Mouse (Mus musculus) liver, embryonic 11.5 days (tissue): ENCODE measurements around the gene Shox2. TPM values are rescaled to one million over a fixed set of nuclear protein-coding genes. Genes with fewer than 3 reads are reported as not detected.
A peak's percentile ranks its signal among the peaks of the same experiment; 100 is the strongest.

ENCODE experiments used
- ATAC-seq: fragments of 200-750 bp; cut with Nextera tagmentation; replicated peaks from 2 replicates; pipeline ENCODE4 v1.8.0; 2017; ENCODE audit warnings: moderate number of reproducible peaks, mild to moderate bottlenecking, moderate TSS enrichment, moderate library complexity; ENCODE audit not compliant: low FRiP score
- DNase-seq: peaks from one replicate; pipeline ENCODE4 v3.0.0-alpha.2; 2017; ENCODE audit warnings: low spot score
- H3K27ac ChIP-seq: fragments of 300-500 bp; sonication (generic); 2 replicates; pipeline ENCODE4 v1.5.1; 2014; ENCODE audit warnings: mild to moderate bottlenecking, low read depth, low read length, control low read depth
- H3K27me3 ChIP-seq: fragments of 300-500 bp; sonication (generic); replicated peaks from 2 replicates; pipeline ENCODE4 v1.6.1; 2014; ENCODE audit warnings: low read length, mixed read lengths; ENCODE audit not compliant: control insufficient read depth, insufficient read depth
- H3K36me3 ChIP-seq: fragments of 300-500 bp; sonication (generic); 2 replicates; pipeline ENCODE4 v1.6.1; 2014; ENCODE audit warnings: mild to moderate bottlenecking, low read length, moderate library complexity, mixed read lengths; ENCODE audit not compliant: control insufficient read depth, insufficient read depth
- H3K4me1 ChIP-seq: fragments of 300-500 bp; sonication (generic); replicated peaks from 2 replicates; pipeline ENCODE4 v1.6.1; 2014; ENCODE audit warnings: low read length, mixed read lengths; ENCODE audit not compliant: control insufficient read depth, insufficient read depth
- H3K4me2 ChIP-seq: fragments of 300-500 bp; sonication (generic); 2 replicates; pipeline ENCODE4 v1.6.1; 2014; ENCODE audit warnings: mild to moderate bottlenecking, control low read depth, moderate library complexity
- H3K4me3 ChIP-seq: fragments of 300-500 bp; sonication (generic); 2 replicates; pipeline ENCODE4 v1.5.1; 2014; ENCODE audit warnings: low read depth, low read length, control low read depth
- H3K9ac ChIP-seq: fragments of 300-500 bp; sonication (generic); 2 replicates; pipeline ENCODE4 v1.6.1; 2014; ENCODE audit warnings: low read depth, low read length, control low read depth
- H3K9me3 ChIP-seq: fragments of 300-500 bp; sonication (generic); 2 replicates; pipeline ENCODE4 v1.6.1; 2016; ENCODE audit warnings: low read length, inconsistent platforms, mixed read lengths; ENCODE audit not compliant: control insufficient read depth
- WGBS: fragments of 180-500 bp; shearing (Covaris S2); extraction: QIAGEN DNeasy Blood & Tissue Kit; methylation state at CpG from one replicate; pipeline ENCODE4 v1.1.7; 2014; 5-methylcytosine and 5-hydroxymethylcytosine counted together
- polyA plus RNA-seq: library from polyadenylated mRNA; unstranded; fragments of >200 nt; fragmentation: Nextera tagmentation; extraction: Ambion mirVana; gene quantifications from 2 replicates; pipeline ENCODE4 v1.2.1, GENCODE M21; 2014

Gene Shox2
- polyA plus RNA-seq, 1 experiment from 2014 or later = 2.9 TPM

GRCm38 (mm10) chr3:66970661-66971331 is 10.8 kb downstream of the Shox2 start:
- ATAC-seq (no peak), DNase-seq (peak; percentile 38)
- H3K4me2 ChIP-seq = peak overlapping the region; percentile 54
- WGBS = 2% methylated on average over 29 of the region's 29 CpGs
- peak overlapping the region; percentile 22; the same call in 1 of the 2 replicates for H3K4me3 ChIP-seq
- H3K36me3 ChIP-seq = no peaks in the 10 kb centered on the region
- no peak overlapping the region for H3K9ac ChIP-seq
- H3K4me1 ChIP-seq = 0 out of 2 replicates have a peak, but pooled peaks cover 4% of the 10 kb centered on the region
- H3K9me3 ChIP-seq = no peaks in the 10 kb centered on the region
- H3K27ac ChIP-seq = no peak overlapping the region
- peaks cover 67% of the 10 kb centered on the region for H3K27me3 ChIP-seq

- Histone ChIP-seq H3K4me3 (peak overlapping the region; percentile 22; the same call in 1 of the 2 replicates), H3K4me2 (peak overlapping the region; percentile 54), H3K4me1 (0 out of 2 replicates have a peak, but pooled peaks cover 4% of the 10 kb centered on the region), H3K9ac (no peak overlapping the region), H3K36me3 (no peaks in the 10 kb centered on the region), H3K9me3 (no peaks in the 10 kb centered on the region), H3K27me3 (peaks cover 65% of the 10 kb centered on the region), H3K27ac (no peak overlapping the region)
- ATAC-seq = no peak
- under 1% methylated on average over 10 of the region's 10 CpGs for WGBS
- no peak for DNase-seq
Measured at GRCm38 (mm10) chr3:66970261-66970660, 11.3 kb downstream of the Shox2 start.

GRCm38 (mm10) chr3:66967508-66967907 is 14.1 kb downstream of the Shox2 start:
- Histone ChIP-seq H3K36me3 (no peaks in the 10 kb centered on the region), H3K27ac (no peak overlapping the region), H3K9ac (no peak overlapping the region), H3K4me1 (0 out of 2 replicates have a peak, but pooled peaks cover 4% of the 10 kb centered on the region), H3K4me3 (no peak overlapping the region), H3K27me3 (peaks cover 39% of the 10 kb centered on the region), H3K9me3 (no peaks in the 10 kb centered on the region), H3K4me2 (no peak overlapping the region)
- ATAC-seq = no peak
- WGBS = 69% methylated on average over 4 of the region's 4 CpGs
- no peak for DNase-seq

GRCm38 (mm10) chr3:66964884-66965283 is 16.7 kb downstream of the Shox2 start:
- Histone ChIP-seq H3K4me3 (no peak overlapping the region), H3K4me1 (no peaks in the 10 kb centered on the region), H3K27ac (no peak overlapping the region), H3K4me2 (no peak overlapping the region), H3K27me3 (peaks cover 15% of the 10 kb centered on the region), H3K9ac (no peak overlapping the region), H3K9me3 (no peaks in the 10 kb centered on the region), H3K36me3 (no peaks in the 10 kb centered on the region)
- ATAC-seq (peak; percentile 68), DNase-seq (no peak)
- WGBS = 53% methylated on average over 3 of the region's 3 CpGs

- Histone ChIP-seq H3K4me3 (no peak overlapping the region), H3K36me3 (no peaks in the 10 kb centered on the region), H3K27me3 (no peaks in the 10 kb centered on the region), H3K9me3 (no peaks in the 10 kb centered on the region), H3K9ac (no peak overlapping the region), H3K4me2 (no peak overlapping the region), H3K4me1 (no peaks in the 10 kb centered on the region), H3K27ac (no peak overlapping the region)
- ATAC-seq (no peak), DNase-seq (no peak)
- WGBS = 36% methylated on average over 5 of the region's 5 CpGs
Measured at GRCm38 (mm10) chr3:66959972-66960371, 21.6 kb downstream of the Shox2 start.

GRCm38 (mm10) chr3:66955126-66955525 is 26.4 kb downstream of the Shox2 start:
- ATAC-seq (no peak), DNase-seq (no peak)
- no peaks in the 10 kb centered on the region for H3K9me3 ChIP-seq
- H3K27me3 ChIP-seq = no peaks in the 10 kb centered on the region
- no peak overlapping the region for H3K4me2 ChIP-seq
- H3K36me3 ChIP-seq = no peaks in the 10 kb centered on the region
- H3K27ac ChIP-seq = no peak overlapping the region
- WGBS = 65% methylated on average over 2 of the region's 2 CpGs
- H3K9ac ChIP-seq = no peak overlapping the region
- H3K4me3 ChIP-seq = no peak overlapping the region
- H3K4me1 ChIP-seq = no peaks in the 10 kb centered on the region

- WGBS = 76% methylated on average over 10 of the region's 10 CpGs
- Histone ChIP-seq H3K4me2 (no peak overlapping the region), H3K27me3 (no peaks in the 10 kb centered on the region), H3K9ac (no peak overlapping the region), H3K4me1 (no peaks in the 10 kb centered on the region), H3K36me3 (no peaks in the 10 kb centered on the region), H3K4me3 (no peak overlapping the region), H3K9me3 (no peaks in the 10 kb centered on the region), H3K27ac (no peak overlapping the region)
- ATAC-seq (no peak), DNase-seq (no peak)
Measured at GRCm38 (mm10) chr3:66939675-66940074, 41.9 kb downstream of the Shox2 start.

GRCm38 (mm10) chr3:66922436-66922835 is 59.1 kb downstream of the Shox2 start:
- ATAC-seq (no peak), DNase-seq (no peak)
- Histone ChIP-seq H3K4me2 (no peak overlapping the region), H3K9ac (no peak overlapping the region), H3K36me3 (no peaks in the 10 kb centered on the region), H3K27me3 (no peaks in the 10 kb centered on the region), H3K27ac (no peak overlapping the region), H3K4me1 (no peaks in the 10 kb centered on the region), H3K9me3 (peaks cover 6% of the 10 kb centered on the region; the same call in 1 of the 2 replicates), H3K4me3 (no peak overlapping the region)
- WGBS = 81% methylated on average over 3 of the region's 3 CpGs
